In the genomic region with DNA sequence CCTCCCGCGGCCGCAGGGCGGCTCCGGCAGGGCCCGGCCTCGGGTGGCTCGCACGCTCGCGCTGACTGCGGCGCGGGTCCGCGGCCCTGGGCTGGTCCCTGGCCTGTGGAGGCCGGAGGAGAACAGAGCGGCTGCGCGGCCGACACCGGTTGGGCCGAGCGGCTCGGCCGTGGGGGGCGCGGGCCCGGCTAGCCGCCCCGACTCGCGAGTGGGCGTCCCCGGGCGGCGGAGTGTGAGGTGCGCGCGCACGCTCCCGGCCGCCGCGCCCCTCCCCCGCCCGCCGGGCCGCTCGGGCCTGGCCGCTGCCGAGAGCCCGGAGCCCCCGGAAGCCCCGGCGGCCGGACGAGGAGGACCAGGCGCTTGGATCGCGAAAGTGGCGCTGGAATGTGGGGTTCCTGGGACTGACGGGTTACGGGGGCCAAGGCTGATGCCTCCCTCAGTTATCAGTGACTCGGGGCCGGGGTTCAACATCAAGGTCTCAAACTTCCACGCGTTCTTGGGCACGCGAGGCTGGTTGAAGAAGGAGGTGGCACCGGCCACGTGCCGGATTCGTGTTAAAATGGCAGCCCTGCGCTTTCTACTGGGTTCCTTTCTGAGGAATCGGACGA, we compare ENCODE assay signal across 8 mouse cellular contexts. TPM values are rescaled to one million over a fixed set of nuclear protein-coding genes. Genes with fewer than 3 reads are reported as not detected.
DNase-seq lines count a peak whose midpoint lies in the region; ATAC-seq and TF ChIP-seq lines count a peak whose summit lies in the region.

No protein-coding gene starts in this region.

- peak overlapping the region; percentile 75 for H3K4me2 ChIP-seq in heart, embryonic 12.5 days
- H3K4me2 ChIP-seq in kidney, embryonic 16.5 days (replicated peaks; ENCODE audit: low read depth, low read length) = peak overlapping the region; percentile 87
- H3K4me2 ChIP-seq in liver, embryonic 16.5 days (ENCODE audit: low read depth, low read length) = peak overlapping the region; percentile 97
- H3K4me2 ChIP-seq in neural tube, embryonic 12.5 days (replicated peaks) = peak overlapping the region; percentile 90

- peak overlapping the region; percentile 96 for H3K9ac ChIP-seq in heart, embryonic 12.5 days
- H3K9ac ChIP-seq in kidney, embryonic 16.5 days (replicated peaks; ENCODE audit: low read length) = peak overlapping the region; percentile 97
- peak overlapping the region; percentile 95 for H3K9ac ChIP-seq in liver, embryonic 16.5 days (ENCODE audit: low read depth, low read length)
- H3K9ac ChIP-seq in neural tube, embryonic 12.5 days = peak overlapping the region; percentile 93

- peak; percentile 86 for ATAC-seq in heart, embryonic 12.5 days (ENCODE audit: insufficient number of reproducible peaks, low FRiP score)
- peak; percentile 93 for ATAC-seq in kidney, embryonic 16.5 days (ENCODE audit: low FRiP score, low TSS enrichment)
- peak; percentile 81 for ATAC-seq in liver, embryonic 16.5 days (ENCODE audit: low read depth)
- peak; percentile 90 for ATAC-seq in neural tube, embryonic 12.5 days (ENCODE audit: low FRiP score, low read depth)

- peak overlapping the region; percentile 53 for H3K27ac ChIP-seq in embryonic fibroblast, embryonic 13.5 days (ENCODE audit: insufficient read depth, low read length)
- peak overlapping the region; percentile 96 for H3K27ac ChIP-seq in heart, embryonic 12.5 days (ENCODE audit: poor library complexity, severe bottlenecking)
- peak overlapping the region; percentile 98 for H3K27ac ChIP-seq in kidney, embryonic 16.5 days (ENCODE audit: low read length)
- H3K27ac ChIP-seq in liver, embryonic 16.5 days (ENCODE audit: low read length) = peak overlapping the region; percentile 91
- H3K27ac ChIP-seq in neural tube, embryonic 12.5 days = peak overlapping the region; percentile 98
- peak overlapping the region; percentile 96 for H3K27ac ChIP-seq in testis, adult 2 months (ENCODE audit: control insufficient read depth, insufficient read depth, low read depth, low read length)

- H3K9me3 ChIP-seq in heart, embryonic 12.5 days (replicated peaks) = no peaks in the 10 kb centered on the region
- H3K9me3 ChIP-seq in kidney, embryonic 16.5 days (ENCODE audit: low read length) = no peaks in the 10 kb centered on the region
- H3K9me3 ChIP-seq in liver, embryonic 16.5 days (replicated peaks; ENCODE audit: control insufficient read depth, low read length) = no peaks in the 10 kb centered on the region
- no peaks in the 10 kb centered on the region for H3K9me3 ChIP-seq in neural tube, embryonic 12.5 days

- peak; percentile 49 for TF ChIP-seq POLR2A in embryonic fibroblast, embryonic 13.5 days (IDR thresholded peaks at IDR 0.05; ENCODE audit: low read depth, low read length)
- TF ChIP-seq POLR2A in testis, adult 2 months (IDR thresholded peaks at IDR 0.05; ENCODE audit: control insufficient read depth, low read depth, low read length) = peak; percentile 59

- WGBS in heart, embryonic 12.5 days = 2% methylated on average over 73 of the region's 77 CpGs
- under 1% methylated on average over 58 of the region's 77 CpGs for WGBS in kidney, embryonic 16.5 days
- WGBS in liver, embryonic 16.5 days (ENCODE audit: insufficient replicate concordance) = under 1% methylated on average over 73 of the region's 77 CpGs
- WGBS in neural tube, embryonic 12.5 days = under 1% methylated on average over 76 of the region's 77 CpGs

- H3K4me3 ChIP-seq in embryonic fibroblast, embryonic 13.5 days (ENCODE audit: insufficient read depth, low read length) = peak overlapping the region; percentile 89
- peak overlapping the region; percentile 75 for H3K4me3 ChIP-seq in heart, embryonic 12.5 days
- H3K4me3 ChIP-seq in kidney, embryonic 16.5 days (ENCODE audit: low read length) = peak overlapping the region; percentile 87
- peak overlapping the region; percentile 97 for H3K4me3 ChIP-seq in liver, embryonic 16.5 days (ENCODE audit: low read depth, low read length)
- peak overlapping the region; percentile 81 for H3K4me3 ChIP-seq in neural tube, embryonic 12.5 days
- H3K4me3 ChIP-seq in testis, adult 2 months (ENCODE audit: control insufficient read depth, low read depth, low read length) = peak overlapping the region; percentile 92

- H3K4me1 ChIP-seq in embryonic fibroblast, embryonic 13.5 days (ENCODE audit: control insufficient read depth, insufficient read depth, low read length) = no peaks in the 10 kb centered on the region
- H3K4me1 ChIP-seq in heart, embryonic 12.5 days (replicated peaks) = peaks cover 18% of the 10 kb centered on the region
- H3K4me1 ChIP-seq in kidney, embryonic 16.5 days (ENCODE audit: insufficient read depth, low read length) = peaks cover 26% of the 10 kb centered on the region
- peaks cover 14% of the 10 kb centered on the region for H3K4me1 ChIP-seq in liver, embryonic 16.5 days (ENCODE audit: control insufficient read depth, low read depth, low read length)
- peaks cover 22% of the 10 kb centered on the region for H3K4me1 ChIP-seq in neural tube, embryonic 12.5 days
- peaks cover 8% of the 10 kb centered on the region for H3K4me1 ChIP-seq in testis, adult 2 months (ENCODE audit: control insufficient read depth, insufficient read depth, low read length)

- no peak for TF ChIP-seq CTCF in embryonic fibroblast, embryonic 13.5 days (IDR thresholded peaks at IDR 0.05; ENCODE audit: borderline replicate concordance, insufficient read depth, low read length)
- TF ChIP-seq CTCF in testis, adult 2 months (IDR thresholded peaks at IDR 0.05; ENCODE audit: control insufficient read depth, insufficient read depth, insufficient replicate concordance, low read depth, low read length) = 0 out of 2 replicates have a peak, but pooled peaks have one; percentile 3

- peak; percentile 80 for DNase-seq in CD4-positive, CD25-positive, alpha-beta regulatory T cell, adult 2 months (ENCODE audit: low read depth, low spot score)
- DNase-seq in brain, adult 2 months (ENCODE audit: low read depth, low spot score) = peak; percentile 81

- no peaks in the 10 kb centered on the region for H3K36me3 ChIP-seq in heart, embryonic 12.5 days
- no peaks in the 10 kb centered on the region for H3K36me3 ChIP-seq in kidney, embryonic 16.5 days (ENCODE audit: insufficient read depth, low read length)
- no peaks in the 10 kb centered on the region for H3K36me3 ChIP-seq in liver, embryonic 16.5 days (ENCODE audit: control insufficient read depth, insufficient read depth)
- H3K36me3 ChIP-seq in neural tube, embryonic 12.5 days = no peaks in the 10 kb centered on the region
- H3K36me3 ChIP-seq in testis, adult 2 months (ENCODE audit: control insufficient read depth, insufficient read depth, low read length) = no peaks in the 10 kb centered on the region

- H3K27me3 ChIP-seq in heart, embryonic 12.5 days (replicated peaks) = peaks cover 5% of the 10 kb centered on the region
- no peaks in the 10 kb centered on the region for H3K27me3 ChIP-seq in kidney, embryonic 16.5 days (ENCODE audit: insufficient read depth, low read length)
- no peaks in the 10 kb centered on the region for H3K27me3 ChIP-seq in liver, embryonic 16.5 days (ENCODE audit: control insufficient read depth, insufficient read depth, low read depth, low read length)
- H3K27me3 ChIP-seq in neural tube, embryonic 12.5 days (replicated peaks) = no peaks in the 10 kb centered on the region
- H3K27me3 ChIP-seq in testis, adult 2 months (ENCODE audit: control insufficient read depth, insufficient read depth, low read length) = no peaks in the 10 kb centered on the region

RNA-seq across cellular contexts. Expression of gene Man1a2, which starts 0.6 kb away (rescaled TPM):
- 148 and 149 TPM in 2 replicates for polyA plus RNA-seq in embryonic fibroblast, embryonic 13.5 days (2011; ENCODE audit: insufficient read length, low read depth, missing spikeins)
- 83.5 and 91.1 TPM in 2 replicates for polyA plus RNA-seq in heart, embryonic 12.5 days (2016; fragmentation: Nextera tagmentation; extraction: Ambion mirVana)
- polyA plus RNA-seq in kidney, embryonic 16.5 days (2015; fragmentation: Nextera tagmentation; extraction: Ambion mirVana) = 43.7 and 48.1 TPM in 2 replicates
- 20.5 and 21.2 TPM in 2 replicates for polyA plus RNA-seq in liver, embryonic 16.5 days (2015; fragmentation: Nextera tagmentation; extraction: Ambion mirVana)
- polyA plus RNA-seq in neural tube, embryonic 12.5 days (2016; fragmentation: Nextera tagmentation; extraction: Ambion mirVana) = 58.0 and 76.6 TPM in 2 replicates
- 9.8 and 12.0 TPM in 2 replicates for polyA plus RNA-seq in testis, adult 2 months (2012; rRNA removed)

Comparison
In these comparisons a context has a peak if more than half of its experiments do, and no peak if none do; other contexts are left out.
1. Peak in every context shown above with its lines: DNase-seq, ATAC-seq, H3K4me3 ChIP-seq and H3K27ac ChIP-seq.